Mouse (Mus musculus) CH12.LX (cell line): ENCODE measurements around the gene Gm21663. TPM values are rescaled to one million over a fixed set of nuclear protein-coding genes. Genes with fewer than 3 reads are reported as not detected.
"Not testable (repeated sequence)": the region's sequence is repeated elsewhere in the genome, so short reads cannot be mapped to it uniquely, and the experiment has no call there.

Experiments used
- DNase-seq: peaks from one replicate; pipeline ENCODE4 v3.0.0-alpha.2; 2013; ENCODE audit errors: extremely low read depth
- H3K27ac ChIP-seq: 2 replicates; pipeline ENCODE4 v1.5.1; 2012; ENCODE audit warnings: low read depth, mild to moderate bottlenecking, control low read depth, moderate library complexity; ENCODE audit not compliant: insufficient read depth
- H3K27me3 ChIP-seq: replicated peaks from 2 replicates; pipeline ENCODE3; 2012; ENCODE audit warnings: inconsistent platforms
- H3K36me3 ChIP-seq, 2 experiments: replicated peaks in 1 of 2; 2 replicates each; pipeline versions ENCODE3 to v1.6.1; 2012; ENCODE audit warnings: inconsistent platforms in 1 of 2, low read length in 1 of 2, mild to moderate bottlenecking in 1 of 2, mixed read lengths in 1 of 2, moderate library complexity in 1 of 2; ENCODE audit not compliant: control insufficient read depth in 1 of 2, insufficient read depth in 1 of 2
- H3K4me1 ChIP-seq, 2 experiments: 2 replicates each; pipeline ENCODE4 v1.6.1; 2012; ENCODE audit warnings: inconsistent platforms in 1 of 2, moderate library complexity in 1 of 2; ENCODE audit not compliant: insufficient read depth in 2 of 2, control insufficient read depth in 1 of 2
- H3K4me2 ChIP-seq: 2 replicates; pipeline ENCODE4 v1.6.1; 2012; ENCODE audit warnings: low read depth, mild to moderate bottlenecking, control low read depth; ENCODE audit not compliant: poor library complexity, insufficient read depth, severe bottlenecking
- H3K4me3 ChIP-seq, 3 experiments: fragments of 150-350 bp in 1 of 3; sonication (generic) in 1 of 3; replicated peaks in 1 of 3; 2 replicates each; pipeline versions ENCODE3 to v1.5.1; 2011 to 2012; ENCODE audit warnings: low read depth in 2 of 3, low read length in 2 of 3, mild to moderate bottlenecking in 2 of 3, moderate library complexity in 2 of 3, control low read depth in 1 of 3, improper control_type of control experiment in 1 of 3, inconsistent platforms in 1 of 3, mixed read lengths in 1 of 3; ENCODE audit not compliant: poor library complexity in 1 of 3
- H3K79me2 ChIP-seq: replicated peaks from 2 replicates; pipeline ENCODE4 v1.6.1; 2012; ENCODE audit warnings: mild to moderate bottlenecking, moderate library complexity; ENCODE audit not compliant: control insufficient read depth, poor library complexity, insufficient read depth, severe bottlenecking; ENCODE audit errors: extremely low read depth
- H3K9ac ChIP-seq: 2 replicates; pipeline ENCODE4 v1.6.1; 2012; ENCODE audit warnings: low read depth, mild to moderate bottlenecking, control low read depth, moderate library complexity; ENCODE audit not compliant: insufficient read depth
- H3K9me3 ChIP-seq: replicated peaks from 2 replicates; pipeline ENCODE3; 2012; ENCODE audit warnings: low read length, inconsistent platforms, mixed read lengths
- CHD1 ChIP-seq: IDR thresholded peaks from 2 replicates; pipeline ENCODE4 v1.6.1; 2012; ENCODE audit warnings: low read depth, low read length, improper control_type of control experiment, inconsistent platforms
- CHD2 ChIP-seq: IDR thresholded peaks from 2 replicates; pipeline ENCODE4 v1.6.1; 2011; ENCODE audit warnings: low read length, improper control_type of control experiment
- CTCF ChIP-seq, 2 experiments: IDR thresholded peaks in 1 of 2; conservative IDR thresholded peaks in 1 of 2; 2 replicates each; pipeline ENCODE4 v1.5.1; 2011 to 2012; ENCODE audit warnings: low read depth in 2 of 2, low read length in 2 of 2, improper control_type of control experiment in 1 of 2, inconsistent platforms in 1 of 2, mild to moderate bottlenecking in 1 of 2, moderate library complexity in 1 of 2
- ELF1 ChIP-seq: IDR thresholded peaks from 2 replicates; pipeline ENCODE4 v1.6.1; 2014; ENCODE audit warnings: low read depth, mild to moderate bottlenecking, inconsistent platforms, low read length, improper control_type of control experiment
- IRF4 ChIP-seq: IDR thresholded peaks from 2 replicates; pipeline ENCODE4 v1.6.1; 2014; ENCODE audit warnings: low read depth, mild to moderate bottlenecking, inconsistent platforms, low read length, improper control_type of control experiment
- KAT2A ChIP-seq: IDR thresholded peaks from 2 replicates; pipeline ENCODE4 v1.6.1; 2012; ENCODE audit warnings: low read length, improper control_type of control experiment, inconsistent platforms; ENCODE audit not compliant: insufficient replicate concordance
- MAFK ChIP-seq: IDR thresholded peaks from 2 replicates; pipeline ENCODE4 v1.6.1; 2011; ENCODE audit warnings: low read length, improper control_type of control experiment; ENCODE audit not compliant: insufficient replicate concordance
- MAX ChIP-seq: IDR thresholded peaks from 2 replicates; pipeline ENCODE4 v1.6.1; 2011; ENCODE audit warnings: low read length, improper control_type of control experiment
- MAZ ChIP-seq: IDR thresholded peaks from 2 replicates; pipeline ENCODE4 v1.6.1; 2012; ENCODE audit warnings: low read depth, mild to moderate bottlenecking, inconsistent platforms, low read length, improper control_type of control experiment, moderate library complexity
- MEF2A ChIP-seq: IDR thresholded peaks from 2 replicates; pipeline ENCODE4 v1.6.1; 2014; ENCODE audit warnings: low read depth, mild to moderate bottlenecking, inconsistent platforms, low read length, improper control_type of control experiment, borderline replicate concordance
- NELFE ChIP-seq: IDR thresholded peaks from 2 replicates; pipeline ENCODE4 v1.6.1; 2011; ENCODE audit warnings: low read depth, low read length, improper control_type of control experiment
- NRF1 ChIP-seq: IDR thresholded peaks from 2 replicates; pipeline ENCODE4 v1.6.1; 2014; ENCODE audit warnings: low read depth, mild to moderate bottlenecking, inconsistent platforms, low read length, improper control_type of control experiment, moderate library complexity
- PAX5 ChIP-seq: IDR thresholded peaks from 2 replicates; pipeline ENCODE4 v1.6.1; 2012; ENCODE audit warnings: low read length, inconsistent platforms, mixed read lengths
- POLR2A ChIP-seq: IDR thresholded peaks from 2 replicates; pipeline ENCODE4 v1.6.1; 2011; ENCODE audit warnings: low read depth, mild to moderate bottlenecking, improper control_type of control experiment, low read length
- SIN3A ChIP-seq: IDR thresholded peaks from 2 replicates; pipeline ENCODE4 v1.6.1; 2012; ENCODE audit warnings: low read length, improper control_type of control experiment, inconsistent platforms
- TBP ChIP-seq: conservative IDR thresholded peaks from 2 replicates; pipeline ENCODE4 v1.6.1; 2011; ENCODE audit warnings: low read depth, low read length, improper control_type of control experiment
- TCF12 ChIP-seq: IDR thresholded peaks from 2 replicates; pipeline ENCODE4 v1.6.1; 2014; ENCODE audit warnings: low read depth, mild to moderate bottlenecking, inconsistent platforms, low read length, improper control_type of control experiment
- ZC3H11A ChIP-seq: IDR thresholded peaks from 2 replicates; pipeline ENCODE4 v1.6.1; 2012; ENCODE audit warnings: low read depth, mild to moderate bottlenecking, inconsistent platforms, low read length, improper control_type of control experiment
- ZKSCAN1 ChIP-seq: IDR thresholded peaks from 2 replicates; pipeline ENCODE4 v1.6.1; 2012; ENCODE audit warnings: low read depth, inconsistent platforms, low read length, improper control_type of control experiment, borderline replicate concordance
- ZNF384 ChIP-seq: IDR thresholded peaks from 2 replicates; pipeline ENCODE4 v1.6.1; 2012; ENCODE audit warnings: low read depth, low read length, improper control_type of control experiment, inconsistent platforms
- dilution Hi-C: fragments of 300-500 bp; cut with MboI; formaldehyde crosslinking; loops from 2 replicates; pipeline ENCODE4 v1.14.3; 2020; ENCODE audit warnings: low sequenced_read_pairs; ENCODE audit not compliant: extremely low pct_unique_long_range_greater_than_20kb, extremely low pct_ligation_motif_present
- in situ Hi-C: fragments of 300-500 bp; cut with MboI; formaldehyde crosslinking; loops from 3 replicates; pipeline ENCODE4 v1.14.3; 2019; ENCODE audit warnings: low sequenced_read_pairs, low pct_ligation_motif_present, low pct_unique_long_range_greater_than_20kb, mixed read lengths
- polyA plus RNA-seq: library from polyadenylated mRNA; unstranded; fragments of >175 nt; gene quantifications from 2 replicates; pipeline ENCODE4 v1.2.1, GENCODE M21; 2012; ENCODE audit warnings: low read depth; ENCODE audit not compliant: insufficient read length
- total RNA-seq, 2 experiments: library from RNA; depleted of rRNA; stranded (reverse); fragments of 300-350 nt in 1 of 2; fragments of >200 nt in 1 of 2; gene quantifications; 2 replicates each; pipeline ENCODE4 v1.2.3; 2012 to 2014

Gene Gm21663
- total and polyA plus RNA-seq, 3 experiments: not detected

- H3K4me3 ChIP-seq, DNase-seq, H3K9me3 ChIP-seq, H3K27me3 ChIP-seq, H3K27ac ChIP-seq, dilution Hi-C loops, H3K9ac ChIP-seq, H3K79me2 ChIP-seq, in situ Hi-C loops, H3K4me2 ChIP-seq, H3K4me1 ChIP-seq, H3K36me3 ChIP-seq: not testable (repeated sequence)
Measured at GRCm38 (mm10) chr5:25945391-25945790, 3.2 kb upstream of the Gm21663 start.

GRCm38 (mm10) chr5:25891321-25891720, 50.9 kb downstream of the Gm21663 start:
- Histone ChIP-seq H3K27ac (no peak overlapping the region), H3K4me3 (no peak overlapping the region), H3K4me2 (no peak overlapping the region), H3K27me3 (peaks cover 2% of the 10 kb centered on the region), H3K4me1 (0 out of 4 replicates have a peak, but pooled peaks cover 0 to 5% of the 10 kb centered on the region in 2 experiments), H3K36me3 (no peaks in the 10 kb centered on the region), H3K9me3 (no peaks in the 10 kb centered on the region), H3K9ac (no peak overlapping the region), H3K79me2 (no peaks in the 10 kb centered on the region)
- dilution Hi-C loops: no loop called here
- no peak for TF ChIP-seq MAFK
- no peak for TF ChIP-seq SIN3A
- no peak for TF ChIP-seq ZC3H11A
- no peak for TF ChIP-seq PAX5
- TF ChIP-seq TCF12: no peak
- TF ChIP-seq MEF2A: no peak
- no peak for TF ChIP-seq ZKSCAN1
- no peak for TF ChIP-seq NELFE
- TF ChIP-seq MAX: no peak
- no peak for TF ChIP-seq CHD2
- no peak for TF ChIP-seq CHD1
- no peak for TF ChIP-seq MAZ
- no peak for TF ChIP-seq KAT2A
- no peak for TF ChIP-seq NRF1
- no peak for TF ChIP-seq TBP
- no peak for TF ChIP-seq POLR2A
- no peak for TF ChIP-seq ZNF384
- TF ChIP-seq ELF1: no peak
- no peak for TF ChIP-seq IRF4
- TF ChIP-seq CTCF (conservative IDR thresholded peaks at IDR 0.05 in 1 of 2, IDR thresholded peaks at IDR 0.05 in 1 of 2; ENCODE audit: low read depth in 2 of 2, low read length in 2 of 2): no peak
- in situ Hi-C loops: no loop called here
- DNase-seq: no peak
